Mouse (Mus musculus): ENCODE results near the gene 4933415F23Rik. TPM values are rescaled to one million over a fixed set of nuclear protein-coding genes. Genes with fewer than 3 reads are reported as not detected.
"Not testable (repeated sequence)": the region's sequence is repeated elsewhere in the genome, so short reads cannot be mapped to it uniquely, and the experiment has no call there.

The 4933415F23Rik gene
- polyA plus RNA-seq (2012), result not detected in 2 replicates

GRCm38 (mm10) chr1:23102021-23102420 lies at the start of gene 4933415F23Rik:
Gene 4933415F23Rik (minus strand): TSS chr1:23102253.
- TF ChIP-seq GATA1 (IDR thresholded peaks at IDR 0.05; ENCODE audit: low read length) (no peak), TAL1 (IDR thresholded peaks at IDR 0.05; ENCODE audit: low read length) (no peak)
- H3K9me3 ChIP-seq (ENCODE audit: control insufficient read depth, low read length), result peaks cover 12% of the 10 kb centered on the region
- H3K4me3 ChIP-seq (replicated peaks), result no peak within 1 kb of the TSS
- H3K36me3 ChIP-seq (ENCODE audit: control insufficient read depth), result no peaks in the 10 kb centered on the region
- H3K4me1 ChIP-seq (ENCODE audit: control insufficient read depth), result no peaks in the 10 kb centered on the region
- H3K27me3 ChIP-seq (ENCODE audit: control insufficient read depth), result no peaks in the 10 kb centered on the region

DNA sequence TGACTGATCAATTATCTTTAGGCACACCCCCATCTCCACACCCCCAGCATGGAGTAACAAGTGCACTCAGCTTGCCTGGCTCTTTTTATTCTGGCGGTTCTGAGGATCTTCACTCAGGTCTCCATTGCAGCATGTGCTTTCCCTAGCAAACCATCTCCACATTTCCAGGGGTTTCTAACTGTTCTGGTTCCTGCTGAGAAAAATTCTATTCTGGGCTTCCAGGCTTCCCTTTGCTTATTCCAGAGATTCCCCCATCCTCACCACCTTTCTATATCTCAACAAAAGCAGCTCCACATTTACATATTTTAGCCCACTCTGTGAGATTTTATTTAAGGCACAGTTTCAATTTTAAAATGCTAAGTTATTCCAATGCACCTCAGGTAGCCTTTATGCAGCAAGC lies 49.7 kb upstream of the 4933415F23Rik start:
- Histone ChIP-seq H3K4me3 (replicated peaks) (no peak overlapping the region), H3K9me3 (ENCODE audit: control insufficient read depth, low read length) (no peaks in the 10 kb centered on the region), H3K27me3 (ENCODE audit: control insufficient read depth) (no peaks in the 10 kb centered on the region), H3K36me3 (ENCODE audit: control insufficient read depth) (no peaks in the 10 kb centered on the region), H3K4me1 (ENCODE audit: control insufficient read depth) (no peaks in the 10 kb centered on the region)
- TF ChIP-seq TAL1 (IDR thresholded peaks at IDR 0.05; ENCODE audit: low read length) (no peak), GATA1 (IDR thresholded peaks at IDR 0.05; ENCODE audit: low read length) (no peak)

DNA sequence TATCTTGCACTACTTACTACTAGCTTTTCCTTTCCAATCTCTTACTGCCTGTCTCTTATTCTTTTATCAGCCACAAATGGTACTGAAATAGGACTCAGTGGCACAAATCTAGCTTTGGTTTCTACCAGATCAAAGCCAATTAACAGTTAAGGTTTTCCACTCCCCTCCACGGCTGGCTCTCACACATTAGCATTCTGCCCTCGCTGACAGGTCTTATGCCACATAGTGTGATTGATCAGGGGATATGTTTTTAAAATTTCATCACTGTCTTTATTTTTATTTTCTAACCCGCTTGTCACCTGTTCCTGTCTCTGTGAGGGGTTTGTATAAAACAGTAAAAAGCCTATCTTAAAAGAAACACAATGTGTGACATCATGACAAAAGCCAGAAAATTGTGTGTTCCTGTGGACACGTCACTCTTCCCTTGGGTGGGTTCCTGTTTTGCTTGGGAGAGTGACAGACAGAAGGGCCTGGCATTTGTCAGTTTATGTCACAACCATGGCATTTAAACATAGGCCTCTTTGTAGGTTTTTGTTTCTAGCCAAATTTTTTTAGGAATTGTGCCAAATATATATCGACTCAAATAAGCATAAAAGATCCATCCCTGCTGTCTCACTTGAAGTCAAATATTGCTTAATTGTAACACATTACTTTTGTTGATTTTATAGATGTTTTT lies 44.3 kb upstream of the 4933415F23Rik start:
- H3K4me3 ChIP-seq (replicated peaks), result no peak overlapping the region
- no peaks in the 10 kb centered on the region for H3K4me1 ChIP-seq (ENCODE audit: control insufficient read depth)
- H3K9me3 ChIP-seq (ENCODE audit: control insufficient read depth, low read length), result no peaks in the 10 kb centered on the region
- TF ChIP-seq TAL1 (IDR thresholded peaks at IDR 0.05; ENCODE audit: low read length) (no peak), GATA1 (IDR thresholded peaks at IDR 0.05; ENCODE audit: low read length) (no peak)
- no peaks in the 10 kb centered on the region for H3K27me3 ChIP-seq (ENCODE audit: control insufficient read depth)
- H3K36me3 ChIP-seq (ENCODE audit: control insufficient read depth), result no peaks in the 10 kb centered on the region

- Histone ChIP-seq H3K4me3 (replicated peaks) (no peak overlapping the region), H3K9me3 (ENCODE audit: control insufficient read depth, low read length) (no peaks in the 10 kb centered on the region), H3K27me3 (ENCODE audit: control insufficient read depth) (no peaks in the 10 kb centered on the region), H3K36me3 (ENCODE audit: control insufficient read depth) (no peaks in the 10 kb centered on the region), H3K4me1 (ENCODE audit: control insufficient read depth) (no peaks in the 10 kb centered on the region)
- TF ChIP-seq GATA1 (IDR thresholded peaks at IDR 0.05; ENCODE audit: low read length), result no peak
- no peak for TF ChIP-seq TAL1 (IDR thresholded peaks at IDR 0.05; ENCODE audit: low read length)
These were observed 39.2 kb upstream of the 4933415F23Rik start for GRCm38 (mm10) chr1:23141121-23141811.

DNA sequence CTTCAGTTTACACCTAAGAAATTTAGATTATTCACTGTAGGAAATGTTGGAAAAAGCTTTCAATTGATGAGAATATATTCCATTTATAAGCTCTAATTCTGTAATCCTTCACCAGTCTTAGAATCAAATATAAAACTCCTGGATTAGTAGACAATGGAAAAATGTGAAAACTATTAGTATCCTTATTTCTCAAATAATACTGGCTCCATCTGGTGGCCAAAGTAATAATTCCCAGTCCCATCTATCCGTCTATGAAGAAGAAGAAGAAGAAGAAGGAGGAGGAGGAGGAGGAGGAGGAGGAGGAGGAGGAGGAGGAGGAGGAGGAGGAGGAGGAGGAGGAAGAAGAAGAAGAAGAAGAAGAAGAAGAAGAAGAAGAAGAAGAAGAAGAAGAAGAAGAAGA lies 38.5 kb upstream of the 4933415F23Rik start:
- H3K9me3 ChIP-seq (ENCODE audit: control insufficient read depth, low read length); H3K4me3 ChIP-seq (replicated peaks): not testable (repeated sequence)

GRCm38 (mm10) chr1:23120901-23121300 lies 18.8 kb upstream of the 4933415F23Rik start:
- Histone ChIP-seq H3K36me3 (ENCODE audit: control insufficient read depth) (no peaks in the 10 kb centered on the region), H3K9me3 (ENCODE audit: control insufficient read depth, low read length) (no peaks in the 10 kb centered on the region), H3K4me1 (ENCODE audit: control insufficient read depth) (no peaks in the 10 kb centered on the region), H3K4me3 (replicated peaks) (no peak overlapping the region), H3K27me3 (ENCODE audit: control insufficient read depth) (no peaks in the 10 kb centered on the region)
- no peak for TF ChIP-seq TAL1 (IDR thresholded peaks at IDR 0.05; ENCODE audit: low read length)
- TF ChIP-seq GATA1 (IDR thresholded peaks at IDR 0.05; ENCODE audit: low read length), result no peak

More for the DNA sequence above, 38.5 kb upstream of the 4933415F23Rik start:
- not testable (repeated sequence) for H3K36me3 ChIP-seq (ENCODE audit: control insufficient read depth); H3K27me3 ChIP-seq (ENCODE audit: control insufficient read depth); H3K4me1 ChIP-seq (ENCODE audit: control insufficient read depth)

DNA sequence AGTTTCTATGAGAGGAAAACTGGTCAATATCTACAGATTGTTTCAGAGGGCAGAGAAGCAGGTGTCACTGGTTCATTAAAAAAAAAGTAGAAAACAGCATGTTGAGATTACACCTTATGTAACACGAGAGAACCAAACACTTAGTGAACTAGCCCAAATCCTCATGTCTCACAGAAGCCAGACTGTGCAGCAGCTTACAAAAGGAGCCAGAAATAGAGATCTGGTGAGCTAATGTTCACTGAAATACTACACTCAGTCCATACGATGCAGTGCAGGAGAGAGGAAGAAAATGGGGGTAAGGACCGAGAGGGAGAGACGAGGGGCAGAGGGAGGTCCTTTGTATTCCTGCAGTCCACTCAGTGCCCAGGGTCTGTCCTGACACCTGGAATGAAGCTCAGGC lies 17.4 kb upstream of the 4933415F23Rik start:
- Histone ChIP-seq H3K9me3 (ENCODE audit: control insufficient read depth, low read length) (no peaks in the 10 kb centered on the region), H3K4me3 (replicated peaks) (no peak overlapping the region), H3K27me3 (ENCODE audit: control insufficient read depth) (no peaks in the 10 kb centered on the region), H3K4me1 (ENCODE audit: control insufficient read depth) (no peaks in the 10 kb centered on the region), H3K36me3 (ENCODE audit: control insufficient read depth) (no peaks in the 10 kb centered on the region)
- no peak for TF ChIP-seq TAL1 (IDR thresholded peaks at IDR 0.05; ENCODE audit: low read length)
- no peak for TF ChIP-seq GATA1 (IDR thresholded peaks at IDR 0.05; ENCODE audit: low read length)

- no peaks in the 10 kb centered on the region for H3K27me3 ChIP-seq (ENCODE audit: control insufficient read depth)
- H3K9me3 ChIP-seq (ENCODE audit: control insufficient read depth, low read length), result no peaks in the 10 kb centered on the region
- H3K4me1 ChIP-seq (ENCODE audit: control insufficient read depth), result no peaks in the 10 kb centered on the region
- TF ChIP-seq GATA1 (IDR thresholded peaks at IDR 0.05; ENCODE audit: low read length) (no peak), TAL1 (IDR thresholded peaks at IDR 0.05; ENCODE audit: low read length) (no peak)
- H3K36me3 ChIP-seq (ENCODE audit: control insufficient read depth), result no peaks in the 10 kb centered on the region
- H3K4me3 ChIP-seq (replicated peaks), result no peak overlapping the region
These were observed 15.4 kb upstream of the 4933415F23Rik start for GRCm38 (mm10) chr1:23117423-23117822.

GRCm38 (mm10) chr1:23109191-23109590 lies 7.1 kb upstream of the 4933415F23Rik start:
- no peaks in the 10 kb centered on the region for H3K27me3 ChIP-seq (ENCODE audit: control insufficient read depth)
- no peaks in the 10 kb centered on the region for H3K4me1 ChIP-seq (ENCODE audit: control insufficient read depth)
- TF ChIP-seq TAL1 (IDR thresholded peaks at IDR 0.05; ENCODE audit: low read length) (no peak), GATA1 (IDR thresholded peaks at IDR 0.05; ENCODE audit: low read length) (no peak)
- H3K9me3 ChIP-seq (ENCODE audit: control insufficient read depth, low read length), result 0 out of 2 replicates have a peak, but pooled peaks cover 3% of the 10 kb centered on the region
- no peak overlapping the region for H3K4me3 ChIP-seq (replicated peaks)
- H3K36me3 ChIP-seq (ENCODE audit: control insufficient read depth), result no peaks in the 10 kb centered on the region
